Mouse (Mus musculus) WW6 (cell line): ENCODE data around the gene Slc22a18.

Experiments
- DNase-seq: peaks from one replicate; pipeline ENCODE4 v3.0.0-alpha.2; 2013; ENCODE audit warnings: low read depth, low spot score

The Slc22a18 gene

GRCm38 (mm10) chr7:143473347-143474101 is at the start of gene Slc22a18:
TSS of gene Slc22a18 (plus strand) at chr7:143473736.
- no peak for DNase-seq

- DNase-seq, result no peak
Observed at GRCm38 (mm10) chr7:143428142-143428813, 45.3 kb upstream of the Slc22a18 start.

GRCm38 (mm10) chr7:143428814-143429499 is 44.6 kb upstream of the Slc22a18 start:
- DNase-seq, result no peak

DNA sequence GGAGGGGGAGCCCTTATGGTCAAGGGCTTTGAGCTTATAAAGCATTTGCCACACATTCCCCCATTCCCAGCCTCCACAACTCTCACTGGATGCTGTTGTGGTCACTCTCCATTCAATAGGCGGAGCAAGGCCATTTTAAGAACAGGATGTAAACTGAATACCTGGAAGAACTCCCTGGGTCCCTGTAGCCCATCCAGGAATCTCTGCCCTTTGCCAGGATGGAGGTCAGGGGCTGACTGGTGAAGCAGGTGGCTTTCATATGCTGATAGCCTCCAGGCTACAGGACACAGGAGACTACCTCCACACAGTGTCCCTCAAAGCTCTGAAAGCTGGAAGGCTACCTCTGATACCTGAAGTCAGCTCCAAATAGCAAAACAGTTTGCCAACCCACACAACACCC is 40.9 kb upstream of the Slc22a18 start:
- no peak for DNase-seq

- DNase-seq, result no peak
Observed at GRCm38 (mm10) chr7:143433331-143433730, 40.2 kb upstream of the Slc22a18 start.

DNA sequence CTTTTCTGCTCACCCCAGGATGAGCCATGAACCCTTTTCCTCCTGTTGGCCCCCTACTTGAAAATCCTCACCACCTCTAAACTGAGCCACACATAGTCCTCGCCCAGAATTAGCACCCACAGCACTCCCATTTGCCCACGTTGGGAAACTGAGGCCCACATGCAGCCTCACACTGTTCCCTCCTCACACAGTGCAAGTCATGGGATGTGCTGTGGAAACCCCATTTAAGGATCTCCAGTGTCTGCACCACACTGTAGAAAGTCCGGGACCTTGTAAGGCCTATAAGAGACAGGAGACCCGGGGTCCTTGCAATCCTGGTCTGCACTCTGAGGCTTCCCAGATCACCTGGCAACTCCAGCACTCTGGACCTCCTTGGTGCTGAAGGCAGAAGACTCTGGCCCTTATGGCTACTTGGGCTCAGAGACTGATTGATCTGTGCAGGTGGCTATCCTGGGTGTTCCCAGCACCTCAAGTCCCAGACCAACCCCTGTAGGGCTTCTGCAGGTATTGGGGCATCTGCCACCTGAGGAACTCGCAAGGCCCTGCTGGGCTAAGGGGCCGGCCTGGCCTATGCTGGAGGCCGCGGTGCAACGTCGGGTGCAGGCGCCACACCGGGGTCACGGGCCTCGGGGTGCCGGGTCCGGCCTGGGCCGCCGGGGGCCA is 36.2 kb upstream of the Slc22a18 start:
- DNase-seq, result no peak

- no peak for DNase-seq
Observed at GRCm38 (mm10) chr7:143437894-143438581, 35.5 kb upstream of the Slc22a18 start.

DNA sequence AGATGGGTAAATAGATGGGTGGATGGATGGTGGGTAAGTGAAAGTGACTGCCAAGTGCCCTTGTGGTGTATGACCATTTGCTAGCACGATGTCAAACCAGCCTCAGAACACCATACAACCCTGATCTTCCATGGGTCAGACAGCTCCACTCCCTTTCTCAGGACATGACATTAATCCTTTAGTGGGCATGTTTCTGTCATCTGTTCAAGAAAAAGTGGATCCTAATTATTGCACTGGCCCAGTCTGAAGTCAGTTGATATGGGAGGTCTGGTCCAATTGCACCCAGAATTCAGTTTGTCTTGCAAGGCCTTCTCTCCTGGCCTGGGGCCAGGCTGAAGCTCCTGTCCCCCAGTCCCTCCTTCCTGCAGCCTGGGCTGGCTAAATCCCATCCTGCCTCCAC is 34.6 kb upstream of the Slc22a18 start:
- no peak for DNase-seq

GRCm38 (mm10) chr7:143444580-143444954 is 29.0 kb upstream of the Slc22a18 start:
- no peak for DNase-seq

GRCm38 (mm10) chr7:143444955-143445648 is 28.4 kb upstream of the Slc22a18 start:
- DNase-seq, result no peak

- DNase-seq, result no peak
Observed at GRCm38 (mm10) chr7:143445651-143446460, 27.7 kb upstream of the Slc22a18 start.

DNA sequence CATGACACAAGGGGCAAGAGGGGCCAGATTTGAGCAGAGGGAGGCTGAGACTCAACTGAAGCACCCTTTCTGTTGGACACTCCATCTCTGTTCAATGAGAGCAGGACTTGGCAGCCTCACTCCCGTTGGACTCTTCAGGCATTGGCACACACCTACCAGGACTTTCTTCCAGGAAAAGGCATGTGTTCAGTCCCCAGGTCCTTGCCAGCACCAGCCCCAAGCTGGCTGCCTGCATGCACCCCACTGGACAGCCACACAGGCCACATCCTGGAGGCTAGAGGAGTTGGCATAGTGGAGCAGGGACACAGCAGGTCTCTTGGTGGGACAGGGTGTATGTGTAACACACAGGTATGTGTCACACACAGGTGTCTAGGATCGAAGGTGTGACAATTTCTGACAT is 26.4 kb upstream of the Slc22a18 start:
- no peak for DNase-seq

- no peak for DNase-seq
Observed at GRCm38 (mm10) chr7:143458963-143459331, 14.6 kb upstream of the Slc22a18 start.

DNA sequence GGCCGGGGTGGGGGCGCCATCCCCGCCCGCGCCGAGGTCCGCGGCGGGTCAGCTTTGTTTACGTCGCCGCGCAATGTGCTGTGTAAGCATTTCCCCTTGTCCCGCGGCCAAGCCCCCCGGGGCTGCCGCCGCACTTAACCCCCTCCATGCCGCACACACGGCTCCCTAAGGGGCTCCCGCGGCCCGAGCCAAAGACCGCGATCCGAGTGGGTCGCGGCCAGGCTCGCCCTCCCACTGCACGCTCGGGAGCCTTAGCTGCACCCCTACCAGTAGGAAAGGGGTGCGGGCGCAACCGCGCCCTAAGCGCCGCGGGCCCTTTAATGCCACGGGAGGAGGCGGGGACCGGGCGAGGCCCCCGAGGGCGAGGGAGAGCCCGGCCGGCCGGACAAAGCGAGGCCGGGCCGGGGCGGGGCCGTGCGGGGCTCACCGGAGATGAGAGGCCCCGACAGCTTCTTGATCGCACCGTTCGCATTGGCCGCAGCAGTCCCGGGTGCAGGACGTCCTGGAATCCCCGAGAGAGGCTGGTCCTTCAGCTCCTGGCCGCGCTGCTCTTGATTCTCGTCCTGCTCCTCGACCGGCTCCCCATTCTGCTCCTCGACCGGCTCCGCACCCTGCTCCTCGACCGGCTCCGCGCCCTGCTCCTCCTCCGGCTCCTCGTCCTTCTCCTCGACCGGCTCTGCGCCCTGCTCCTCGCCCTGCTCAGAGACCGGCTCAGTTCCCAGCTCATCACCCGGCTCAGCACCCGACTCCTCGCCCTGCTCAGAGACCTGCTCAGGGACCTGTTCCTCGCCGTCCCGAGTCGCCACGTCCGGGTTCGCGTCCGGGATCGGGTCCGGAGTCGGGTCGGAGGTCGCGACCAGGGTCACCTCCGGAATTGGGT is 14.0 kb upstream of the Slc22a18 start:
- no peak for DNase-seq

DNA sequence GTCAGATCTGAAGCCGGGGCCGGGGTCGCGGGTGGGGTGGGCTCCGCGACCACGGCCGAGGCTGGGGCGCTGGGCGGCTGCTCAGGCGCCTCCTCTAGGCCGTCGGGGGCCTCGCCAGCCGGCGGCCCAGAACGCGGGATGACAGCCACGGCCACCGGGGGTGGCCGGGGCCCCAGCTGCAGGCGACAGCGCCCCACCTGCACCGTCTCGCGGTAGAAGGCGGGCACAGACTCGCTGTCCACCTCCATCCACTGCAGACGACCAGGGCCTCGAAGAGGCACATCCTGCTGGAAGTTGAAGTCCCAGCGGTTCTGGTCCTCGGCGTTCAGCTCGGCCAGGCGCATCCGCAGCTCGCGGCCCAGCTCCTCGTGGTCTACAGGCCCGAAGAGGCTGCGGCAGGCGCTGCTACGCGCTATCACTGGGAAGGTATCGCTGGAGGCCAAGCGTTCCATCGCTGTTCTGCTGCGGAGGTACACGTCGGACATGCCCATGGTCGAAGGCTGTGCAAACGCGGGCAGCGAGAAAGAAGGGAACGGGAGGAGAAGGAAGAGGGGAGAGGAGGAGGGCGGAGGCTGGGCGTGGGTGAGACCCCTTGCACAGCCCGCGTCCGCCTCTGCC is 13.2 kb upstream of the Slc22a18 start:
- no peak for DNase-seq

DNA sequence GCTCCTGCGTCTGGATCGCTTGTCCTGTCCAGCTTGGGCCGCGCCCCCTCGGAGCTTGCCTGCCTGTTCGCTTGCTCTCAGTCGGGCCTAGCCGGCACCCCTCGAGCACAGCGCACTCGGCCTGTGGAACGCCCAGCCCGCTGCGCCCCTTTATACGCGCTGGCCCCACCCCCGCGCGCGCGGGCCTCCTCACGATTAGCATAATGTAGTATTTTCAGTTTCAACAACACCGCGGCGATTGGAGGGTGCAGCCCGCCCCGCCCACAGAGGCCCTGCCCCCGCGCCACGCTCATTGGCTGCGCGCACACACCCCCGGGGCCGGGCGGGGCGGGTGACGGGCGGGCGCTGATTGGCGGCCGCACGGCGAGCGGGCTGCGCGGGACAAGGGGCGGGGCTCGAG is 12.7 kb upstream of the Slc22a18 start, which contains the start of gene Cdkn1c:
TSS of gene Cdkn1c (minus strand) at position 177 of the 400 bp plus-strand sequence.
- DNase-seq, result no peak

GRCm38 (mm10) chr7:143461294-143461870 is 12.2 kb upstream of the Slc22a18 start:
- DNase-seq, result no peak

GRCm38 (mm10) chr7:143461920-143462319 is 11.6 kb upstream of the Slc22a18 start:
- no peak for DNase-seq
